Mouse (Mus musculus): ENCODE results near the gene Ugt1a6a. TPM values are rescaled to one million over a fixed set of nuclear protein-coding genes. Genes with fewer than 3 reads are reported as not detected.
"Not testable (repeated sequence)": the region's sequence is repeated elsewhere in the genome, so short reads cannot be mapped to it uniquely, and the experiment has no call there.

Gene Ugt1a6a
- polyA plus RNA-seq, 1 experiment from 2014 or later = 0.16 TPM

DNA sequence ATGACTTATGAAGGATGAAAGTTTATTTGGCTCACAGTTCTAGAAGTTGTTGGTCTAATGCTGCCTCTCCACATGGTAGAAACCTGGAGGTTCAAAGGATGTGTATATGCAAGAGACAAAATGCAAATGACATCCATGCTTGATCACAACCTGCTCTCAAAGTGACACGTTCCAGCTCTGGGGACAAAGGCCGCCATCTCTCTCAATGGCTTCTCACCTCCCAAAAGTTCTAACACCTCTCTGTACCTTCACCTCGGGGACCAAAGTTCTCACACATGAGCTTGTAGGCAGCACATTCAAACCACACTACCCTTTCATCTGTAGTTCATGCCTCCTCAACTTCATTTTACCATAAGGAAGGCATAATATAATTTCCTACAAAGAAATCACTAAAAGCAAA lies 83.0 kb downstream of the Ugt1a6a start:
- H3K27me3 ChIP-seq (ENCODE audit: low read depth, poor library complexity, severe bottlenecking) = no peaks in the 10 kb centered on the region
- H3K36me3 ChIP-seq = no peaks in the 10 kb centered on the region
- peaks cover 46% of the 10 kb centered on the region for H3K9me3 ChIP-seq (replicated peaks)
- H3K4me1 ChIP-seq = no peaks in the 10 kb centered on the region
- no peak overlapping the region for H3K4me3 ChIP-seq
- no peak for DNase-seq (ENCODE audit: low spot score)
- no peak overlapping the region for H3K27ac ChIP-seq
- WGBS = 44% methylated on average over 3 of the region's 3 CpGs

DNA sequence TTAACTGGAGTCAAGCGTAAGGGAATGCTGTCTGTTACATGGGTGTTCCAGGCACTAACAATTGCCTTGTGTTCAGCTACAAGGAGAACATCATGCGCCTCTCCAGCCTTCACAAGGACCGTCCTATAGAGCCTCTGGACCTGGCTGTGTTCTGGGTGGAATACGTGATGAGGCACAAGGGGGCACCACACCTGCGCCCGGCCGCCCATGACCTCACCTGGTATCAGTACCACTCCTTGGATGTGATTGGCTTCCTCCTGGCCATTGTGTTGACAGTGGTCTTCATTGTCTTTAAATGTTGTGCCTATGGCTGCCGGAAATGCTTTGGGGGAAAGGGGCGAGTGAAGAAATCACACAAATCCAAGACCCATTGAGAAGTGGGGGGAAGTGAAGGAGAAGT lies 83.4 kb downstream of the Ugt1a6a start:
- H3K4me3 ChIP-seq = no peak overlapping the region
- H3K9me3 ChIP-seq (replicated peaks) = peaks cover 44% of the 10 kb centered on the region
- WGBS = 78% methylated on average over 9 of the region's 9 CpGs
- DNase-seq (ENCODE audit: low spot score) = peak; percentile 44
- no peaks in the 10 kb centered on the region for H3K27me3 ChIP-seq (ENCODE audit: low read depth, poor library complexity, severe bottlenecking)
- no peaks in the 10 kb centered on the region for H3K4me1 ChIP-seq
- no peak overlapping the region for H3K27ac ChIP-seq
- no peaks in the 10 kb centered on the region for H3K36me3 ChIP-seq

DNA sequence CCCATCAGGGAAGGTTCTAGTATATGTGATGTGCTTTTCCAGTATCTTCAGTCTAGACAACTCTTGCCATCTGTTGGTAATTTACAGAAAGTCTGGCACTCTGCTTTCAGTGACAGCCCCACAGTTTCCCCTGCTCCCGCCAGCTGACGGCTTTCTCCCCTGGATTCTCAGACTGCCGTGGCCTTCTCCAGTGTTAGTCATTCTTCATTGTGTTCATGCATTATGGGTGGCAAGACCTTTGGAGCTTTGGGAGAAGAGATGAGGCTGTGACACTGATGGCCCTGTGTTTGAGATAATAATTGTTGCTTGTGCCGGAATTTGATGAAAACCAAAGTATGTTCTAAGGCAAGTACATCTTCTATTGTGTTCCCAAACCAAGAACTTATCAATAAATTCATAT lies 84.0 kb downstream of the Ugt1a6a start:
- H3K4me3 ChIP-seq = no peak overlapping the region
- peak; percentile 36 for DNase-seq (ENCODE audit: low spot score)
- peaks cover 39% of the 10 kb centered on the region for H3K9me3 ChIP-seq (replicated peaks)
- no peaks in the 10 kb centered on the region for H3K36me3 ChIP-seq
- WGBS = 51% methylated on average over 4 of the region's 4 CpGs
- no peaks in the 10 kb centered on the region for H3K4me1 ChIP-seq
- H3K27ac ChIP-seq = no peak overlapping the region
- H3K27me3 ChIP-seq (ENCODE audit: low read depth, poor library complexity, severe bottlenecking) = no peaks in the 10 kb centered on the region

DNA sequence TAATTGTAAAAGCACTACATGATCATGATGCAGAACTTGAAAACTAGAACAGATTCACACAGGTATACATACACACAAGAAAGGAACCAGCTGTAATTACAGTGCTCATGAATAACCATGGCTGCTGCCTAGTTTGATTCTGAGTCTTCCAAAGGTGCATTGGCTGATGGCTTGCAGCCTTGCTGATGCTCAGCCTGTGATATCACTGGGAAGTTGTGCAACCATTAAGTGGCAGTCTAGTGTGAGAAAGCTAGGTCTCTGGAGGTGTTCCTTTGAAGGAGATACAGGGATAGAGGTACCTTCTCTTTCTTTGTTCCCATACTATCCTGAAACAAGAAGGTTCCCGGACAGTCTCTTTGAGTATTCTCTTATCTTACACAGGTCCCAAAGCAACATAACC lies 84.4 kb downstream of the Ugt1a6a start:
- Histone ChIP-seq H3K9me3 (replicated peaks) (peaks cover 34% of the 10 kb centered on the region), H3K4me1 (no peaks in the 10 kb centered on the region), H3K36me3 (no peaks in the 10 kb centered on the region), H3K27me3 (ENCODE audit: low read depth, poor library complexity, severe bottlenecking) (no peaks in the 10 kb centered on the region), H3K27ac (no peak overlapping the region), H3K4me3 (no peak overlapping the region)
- 19% methylated on average over 1 of the region's 1 CpGs for WGBS
- peak; percentile 35 for DNase-seq (ENCODE audit: low spot score)

DNA sequence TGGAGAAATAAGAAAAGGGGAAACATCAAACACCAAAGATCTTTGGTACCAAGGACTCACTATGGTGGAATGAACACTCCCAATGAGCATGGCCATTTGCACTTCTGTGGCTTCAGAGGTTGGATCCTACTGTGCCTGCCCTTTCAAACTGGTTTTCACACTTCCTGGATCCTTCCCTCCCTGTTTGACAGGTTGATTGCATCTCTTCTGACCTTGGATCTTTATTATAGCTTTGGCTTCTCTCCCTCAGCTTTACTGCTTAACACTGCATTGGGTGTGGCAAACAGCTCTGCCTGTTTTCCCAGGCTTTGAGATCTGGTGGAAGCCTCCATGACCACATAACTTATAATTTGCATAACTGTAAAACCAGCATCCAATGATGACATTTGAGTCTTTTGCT lies 85.7 kb downstream of the Ugt1a6a start:
- peak; percentile 38 for DNase-seq (ENCODE audit: low spot score)
- Histone ChIP-seq H3K27me3 (ENCODE audit: low read depth, poor library complexity, severe bottlenecking) (no peaks in the 10 kb centered on the region), H3K36me3 (no peaks in the 10 kb centered on the region), H3K9me3 (replicated peaks) (peaks cover 24% of the 10 kb centered on the region), H3K4me1 (no peaks in the 10 kb centered on the region), H3K27ac (no peak overlapping the region), H3K4me3 (no peak overlapping the region)

DNA sequence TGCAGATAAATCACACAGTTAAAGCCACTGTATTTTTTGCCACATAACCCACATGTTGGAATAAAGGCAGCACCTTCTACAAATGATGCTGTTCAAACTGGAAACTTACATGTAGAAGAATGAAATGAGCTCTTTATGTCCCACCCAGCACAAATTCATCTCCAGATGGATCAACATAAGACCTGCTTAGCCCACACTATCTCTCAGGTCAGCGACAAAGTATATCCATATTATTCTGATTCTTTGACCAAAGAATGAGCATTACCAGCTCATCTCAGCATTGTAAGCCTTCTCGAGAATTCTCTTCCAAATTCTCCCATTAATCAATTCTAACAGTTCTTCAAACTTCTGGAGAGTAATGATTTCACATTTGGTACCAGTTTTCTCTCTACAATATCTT lies 87.6 kb downstream of the Ugt1a6a start:
- H3K4me3 ChIP-seq = no peak overlapping the region
- peaks cover 27% of the 10 kb centered on the region for H3K9me3 ChIP-seq (replicated peaks)
- 62% methylated on average over 2 of the region's 2 CpGs for WGBS
- H3K4me1 ChIP-seq = no peaks in the 10 kb centered on the region
- H3K27ac ChIP-seq = no peak overlapping the region
- DNase-seq (ENCODE audit: low spot score) = no peak
- no peaks in the 10 kb centered on the region for H3K27me3 ChIP-seq (ENCODE audit: low read depth, poor library complexity, severe bottlenecking)
- no peaks in the 10 kb centered on the region for H3K36me3 ChIP-seq

DNA sequence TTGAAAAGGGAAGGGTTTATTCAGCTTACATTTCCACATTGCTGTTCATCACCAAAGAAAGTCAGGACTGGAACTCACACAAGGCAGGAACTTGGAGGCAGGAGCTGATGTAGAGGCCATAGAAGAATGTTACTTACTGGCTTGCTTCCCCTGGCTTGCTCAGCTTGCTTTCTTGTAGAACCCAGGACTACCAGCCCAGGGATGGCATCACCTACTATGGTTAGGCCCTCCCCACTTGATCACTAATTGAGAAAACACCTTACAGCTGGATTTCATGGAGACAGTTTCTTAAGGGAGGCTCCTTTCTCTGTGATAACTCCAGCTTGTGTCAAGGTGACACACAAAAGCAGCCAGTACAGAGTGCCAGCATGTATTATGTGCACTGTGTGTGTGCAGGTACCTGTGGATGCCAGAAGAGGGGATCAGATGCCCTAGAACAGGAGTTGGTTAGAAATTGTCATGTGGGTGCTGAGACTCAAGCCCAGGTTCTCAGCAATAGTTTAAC lies 88.5 kb downstream of the Ugt1a6a start:
- H3K36me3 ChIP-seq; H3K27me3 ChIP-seq (ENCODE audit: low read depth, poor library complexity, severe bottlenecking); H3K27ac ChIP-seq; H3K4me3 ChIP-seq; H3K4me1 ChIP-seq: not testable (repeated sequence)
- DNase-seq (ENCODE audit: low spot score) = peak; percentile 38
- peaks cover 29% of the 10 kb centered on the region for H3K9me3 ChIP-seq (replicated peaks)

DNA sequence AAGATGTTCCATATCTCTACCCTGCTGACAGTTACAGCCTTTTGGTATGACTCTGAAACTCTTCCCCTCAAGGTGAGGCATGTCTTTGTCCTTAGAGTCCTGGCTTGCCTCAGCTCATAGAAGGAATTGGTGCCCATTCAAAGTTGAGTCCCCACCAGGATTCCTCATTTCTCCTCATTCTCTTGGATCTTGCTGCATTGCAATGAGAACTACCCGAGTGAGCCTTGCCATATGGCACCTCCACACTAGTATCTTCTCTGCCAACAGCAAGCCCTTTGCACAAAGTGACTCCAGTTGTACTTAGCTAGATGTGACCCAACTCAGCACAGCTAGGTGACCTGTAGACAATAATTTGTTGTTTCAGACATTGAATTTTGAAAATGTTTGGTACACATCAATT lies 89.0 kb downstream of the Ugt1a6a start:
- Histone ChIP-seq H3K36me3 (no peaks in the 10 kb centered on the region), H3K9me3 (replicated peaks) (peaks cover 33% of the 10 kb centered on the region), H3K27ac (no peak overlapping the region), H3K4me1 (no peaks in the 10 kb centered on the region), H3K27me3 (ENCODE audit: low read depth, poor library complexity, severe bottlenecking) (no peaks in the 10 kb centered on the region), H3K4me3 (no peak overlapping the region)
- DNase-seq (ENCODE audit: low spot score) = peak; percentile 35
- 58% methylated on average over 1 of the region's 1 CpGs for WGBS

DNA sequence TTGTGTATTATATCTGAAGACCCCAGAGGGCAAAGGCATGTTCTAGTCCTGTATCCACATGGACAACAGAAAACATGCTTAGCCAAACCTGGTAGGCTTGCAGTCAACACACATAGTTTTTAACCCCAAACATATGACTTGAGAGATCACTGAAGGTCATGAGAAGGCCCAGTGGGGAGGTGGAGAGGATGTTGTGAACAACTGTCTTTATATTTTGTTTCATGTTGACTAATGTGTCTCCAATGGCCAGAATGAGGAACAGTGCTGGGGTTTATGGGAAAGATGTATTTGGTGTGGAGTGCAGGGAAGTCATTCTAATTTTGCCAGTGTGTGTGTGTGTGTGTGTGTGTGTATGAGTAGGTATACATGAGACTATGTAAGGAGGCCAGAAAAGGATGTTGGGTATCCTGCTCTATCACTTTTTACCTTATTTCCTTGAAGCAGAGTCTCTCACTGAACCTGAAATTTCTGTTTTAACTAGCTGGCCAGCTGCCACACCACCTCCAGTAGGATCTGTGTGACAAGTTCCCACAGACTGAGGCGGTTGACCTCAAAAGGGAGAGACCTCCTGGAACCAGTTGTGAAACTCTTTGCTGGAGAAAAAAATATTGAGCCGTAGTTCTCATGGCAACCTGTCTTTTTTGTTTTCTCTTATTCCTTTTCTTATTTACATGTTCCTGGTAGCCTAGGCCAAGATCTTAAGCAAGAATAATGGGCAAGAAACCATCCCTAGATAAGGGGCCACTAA lies 89.6 kb downstream of the Ugt1a6a start:
- H3K27me3 ChIP-seq (ENCODE audit: low read depth, poor library complexity, severe bottlenecking) = no peaks in the 10 kb centered on the region
- peak; percentile 36 for DNase-seq (ENCODE audit: low spot score)
- no peak overlapping the region for H3K27ac ChIP-seq
- 77% methylated on average over 2 of the region's 2 CpGs for WGBS
- H3K9me3 ChIP-seq (replicated peaks) = peaks cover 39% of the 10 kb centered on the region
- no peak overlapping the region for H3K4me3 ChIP-seq
- H3K4me1 ChIP-seq = no peaks in the 10 kb centered on the region
- no peaks in the 10 kb centered on the region for H3K36me3 ChIP-seq

DNA sequence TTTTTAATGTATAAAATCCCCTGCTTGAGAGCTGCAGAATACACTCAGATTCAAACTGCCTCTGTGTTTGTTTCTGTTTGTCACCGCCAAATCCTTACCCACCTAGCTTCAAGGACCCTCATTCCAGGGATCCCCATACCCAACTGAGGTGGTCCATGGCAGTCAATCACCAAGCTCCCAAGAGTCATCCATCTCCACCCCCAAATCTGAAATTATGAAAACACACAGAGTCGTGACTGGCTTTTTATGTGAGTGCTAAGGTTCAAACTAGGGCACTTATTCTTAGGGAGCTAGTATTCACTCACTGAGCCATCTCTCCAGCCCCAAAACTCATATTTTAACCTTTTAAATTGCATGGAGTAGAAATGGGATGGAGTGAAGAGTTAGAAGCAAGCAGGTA lies 90.7 kb downstream of the Ugt1a6a start:
- peaks cover 50% of the 10 kb centered on the region for H3K9me3 ChIP-seq (replicated peaks)
- not testable (repeated sequence) for H3K27ac ChIP-seq; H3K4me3 ChIP-seq; H3K4me1 ChIP-seq; H3K36me3 ChIP-seq; H3K27me3 ChIP-seq (ENCODE audit: low read depth, poor library complexity, severe bottlenecking)
- DNase-seq (ENCODE audit: low spot score) = peak; percentile 28
- 38% methylated on average over 2 of the region's 2 CpGs for WGBS

DNA sequence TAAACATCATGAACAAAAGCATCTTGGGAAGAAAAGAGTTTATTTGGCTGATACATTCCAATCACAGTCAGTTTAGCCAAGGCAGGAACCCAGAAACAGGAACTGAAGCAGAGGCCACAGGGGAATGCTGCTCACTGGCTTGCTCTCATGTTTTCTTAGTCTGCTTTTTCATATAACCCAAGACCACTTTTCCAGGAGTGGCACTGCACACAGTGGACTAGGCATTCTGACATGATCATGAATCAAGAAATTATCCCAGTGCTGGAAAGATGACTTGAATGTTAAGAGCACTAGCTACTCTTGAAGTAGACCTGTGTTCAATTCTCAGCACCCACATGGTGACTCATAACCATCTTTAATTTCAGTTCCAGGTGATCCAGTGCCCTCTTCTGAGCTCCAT lies 91.1 kb downstream of the Ugt1a6a start:
- Histone ChIP-seq H3K27me3 (ENCODE audit: low read depth, poor library complexity, severe bottlenecking) (no peaks in the 10 kb centered on the region), H3K27ac (no peak overlapping the region), H3K9me3 (replicated peaks) (peaks cover 54% of the 10 kb centered on the region), H3K4me1 (no peaks in the 10 kb centered on the region), H3K4me3 (no peak overlapping the region), H3K36me3 (no peaks in the 10 kb centered on the region)
- peak; percentile 29 for DNase-seq (ENCODE audit: low spot score)

DNA sequence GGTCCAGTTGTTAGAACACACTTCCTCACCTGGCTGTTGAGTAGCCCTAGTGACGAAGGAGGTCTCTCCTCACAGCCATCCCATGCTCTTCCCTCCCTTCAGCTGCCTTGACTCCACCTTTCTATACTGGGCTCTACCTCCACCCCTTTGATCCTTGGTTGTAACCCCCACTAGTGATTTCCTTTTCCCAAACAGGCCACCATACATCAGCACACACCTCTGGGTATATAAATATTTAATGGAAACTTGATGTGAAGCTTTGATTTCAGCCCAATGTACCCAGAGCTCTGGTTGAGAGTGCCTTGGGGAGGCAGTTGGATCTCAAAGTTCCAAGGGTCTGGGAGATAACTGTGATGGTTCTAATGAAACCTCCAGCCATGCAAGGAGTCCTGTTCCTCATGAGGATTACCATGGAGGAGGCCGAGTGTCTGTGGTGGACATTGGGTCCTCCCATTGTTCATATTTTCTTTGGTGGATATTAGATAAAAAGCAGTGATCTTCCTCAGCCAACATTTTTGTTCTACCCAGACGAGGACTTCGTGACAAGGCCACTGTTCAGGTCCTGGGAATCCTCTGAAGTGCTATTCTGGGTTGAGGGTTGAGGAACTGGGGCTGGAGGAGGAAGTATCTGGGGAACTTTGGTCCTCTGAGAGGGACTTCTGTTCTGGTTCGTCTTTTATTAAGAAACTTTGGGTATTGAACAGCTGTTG lies 92.2 kb downstream of the Ugt1a6a start, which contains the start of gene Mroh2a:
Gene Mroh2a, plus strand, starts transcription at position 317 of the 710 bp plus-strand sequence.
- Histone ChIP-seq H3K4me3 (no peak within 1 kb of the TSS), H3K27ac (no peak within 1 kb of the TSS), H3K27me3 (ENCODE audit: low read depth, poor library complexity, severe bottlenecking) (no peaks in the 10 kb centered on the region), H3K36me3 (no peaks in the 10 kb centered on the region), H3K4me1 (no peaks in the 10 kb centered on the region), H3K9me3 (replicated peaks) (peaks cover 63% of the 10 kb centered on the region)
- peak; percentile 30 for DNase-seq (ENCODE audit: low spot score)
- WGBS = 60% methylated on average over 5 of the region's 5 CpGs

DNA sequence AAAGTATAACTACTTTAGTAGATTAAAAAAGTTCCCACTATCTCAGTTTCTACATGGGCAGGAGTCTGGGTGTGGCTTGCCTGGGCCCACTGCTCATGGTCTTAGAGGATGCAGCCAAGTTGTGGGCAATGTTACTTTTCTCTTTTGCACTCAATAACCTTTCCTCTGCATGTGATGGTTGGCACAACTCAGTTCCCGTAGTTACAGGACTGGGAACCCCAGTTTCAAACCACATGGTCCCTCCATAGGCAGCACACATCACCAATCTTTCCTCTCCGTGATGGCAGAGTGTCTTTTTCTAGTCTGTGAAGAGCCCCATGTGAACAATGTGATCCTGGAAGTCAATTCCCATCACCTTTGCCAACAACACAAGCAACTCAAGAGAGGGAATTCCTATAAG lies 92.9 kb downstream of the Ugt1a6a start:
- Histone ChIP-seq H3K4me1 (no peaks in the 10 kb centered on the region), H3K27me3 (ENCODE audit: low read depth, poor library complexity, severe bottlenecking) (no peaks in the 10 kb centered on the region), H3K27ac (no peak overlapping the region), H3K36me3 (no peaks in the 10 kb centered on the region), H3K9me3 (replicated peaks) (peaks cover 70% of the 10 kb centered on the region), H3K4me3 (no peak overlapping the region)
- peak; percentile 27 for DNase-seq (ENCODE audit: low spot score)
- WGBS = 64% methylated on average over 2 of the region's 2 CpGs

All from limb, embryonic 10.5 days (tissue).